Mouse (Mus musculus): Measurements from ENCODE around the gene Wdr13.
"Not testable (repeated sequence)": the region's sequence is repeated elsewhere in the genome, so short reads cannot be mapped to it uniquely, and the experiment has no call there.

Wdr13 gene

DNA sequence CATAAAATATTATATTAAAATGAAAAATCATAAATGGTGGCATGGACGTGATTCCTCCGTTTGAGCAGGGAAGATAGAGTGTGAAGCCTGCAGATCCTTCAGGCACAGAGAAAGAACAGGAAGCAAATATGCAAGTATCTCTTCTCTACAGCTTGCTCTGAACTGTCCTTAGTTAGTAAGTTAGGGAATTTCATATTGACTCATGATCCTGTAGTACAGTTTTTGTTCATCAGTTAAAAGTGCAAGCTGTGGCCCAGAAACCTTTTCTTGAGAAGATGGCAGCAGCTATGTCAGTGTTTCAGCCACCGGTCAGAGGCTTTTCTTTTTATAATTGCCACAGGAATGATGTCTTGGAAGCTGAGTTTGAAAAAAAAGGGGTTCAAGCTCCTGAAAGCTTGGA is 27.7 kb downstream of the Wdr13 start:
- in situ Hi-C loops (cut with MboI, MseI): no loop called here

DNA sequence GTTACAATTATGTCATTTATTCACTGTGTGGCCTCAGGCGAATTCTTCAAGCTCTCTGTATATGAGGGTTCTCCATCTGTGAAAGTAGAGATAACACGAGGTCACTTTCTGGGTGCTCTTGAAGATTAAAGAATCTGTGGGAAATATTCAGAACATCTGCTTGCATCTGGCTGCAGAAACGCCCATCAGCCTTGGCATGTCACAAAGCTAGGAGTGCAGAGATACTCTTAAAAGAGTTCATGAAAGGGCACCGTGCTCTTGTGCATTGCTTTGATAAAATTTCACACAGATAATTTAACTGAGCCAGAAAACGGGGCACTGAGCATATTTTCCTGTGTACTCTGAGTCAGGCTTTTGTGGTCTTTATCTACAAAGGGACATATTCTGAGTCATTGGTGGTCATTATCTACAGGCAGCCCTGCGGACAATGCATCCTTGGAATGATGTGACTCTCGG is 30.5 kb downstream of the Wdr13 start:
- in situ Hi-C loops (cut with MboI, MseI): no loop called here

DNA sequence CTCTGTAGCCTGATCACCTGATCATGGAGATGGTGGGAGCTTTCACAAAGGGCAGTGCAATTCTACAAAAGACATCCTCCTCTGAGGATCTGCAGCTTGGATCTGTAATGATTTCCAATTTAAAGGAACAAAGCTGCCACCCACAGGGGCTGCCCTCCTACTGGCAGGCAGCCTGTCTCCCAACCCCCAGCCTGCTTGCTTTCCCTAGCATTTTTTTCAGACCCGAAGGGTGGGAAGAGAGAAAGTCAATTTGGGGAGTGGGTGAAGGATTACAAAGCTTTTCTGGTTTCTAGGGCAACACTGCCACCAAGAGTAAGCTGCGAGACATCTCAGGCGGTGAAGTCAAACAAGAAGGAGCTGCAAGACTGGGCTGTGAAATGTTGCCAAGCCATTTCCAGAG is 31.7 kb downstream of the Wdr13 start:
- in situ Hi-C loops (cut with MboI, MseI): no loop called here

DNA sequence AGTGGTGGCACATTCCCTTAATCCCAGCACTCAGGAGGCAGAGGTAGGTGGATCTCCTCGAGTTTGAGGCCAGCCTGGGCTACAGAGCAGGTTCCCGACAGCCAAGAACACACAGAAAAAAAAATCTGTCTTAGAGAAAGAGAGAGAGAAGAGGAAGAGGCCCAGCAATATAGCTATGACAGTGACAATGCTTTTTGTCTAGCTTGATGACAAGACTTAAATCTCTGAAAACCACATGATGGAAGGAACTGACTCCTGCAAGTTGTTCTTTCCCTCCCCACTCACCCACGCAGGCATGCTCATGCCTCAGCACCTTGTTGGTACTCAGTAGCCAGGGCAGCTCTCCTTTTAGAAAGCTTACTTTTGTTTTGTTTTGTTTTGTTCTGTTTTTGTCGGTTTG is 33.3 kb downstream of the Wdr13 start:
- in situ Hi-C loops (cut with MboI, MseI): loop anchor here (5.0 kb wide), 1 partner anchor 387 kb away; the partner anchor contains the start of gene Wdr45

DNA sequence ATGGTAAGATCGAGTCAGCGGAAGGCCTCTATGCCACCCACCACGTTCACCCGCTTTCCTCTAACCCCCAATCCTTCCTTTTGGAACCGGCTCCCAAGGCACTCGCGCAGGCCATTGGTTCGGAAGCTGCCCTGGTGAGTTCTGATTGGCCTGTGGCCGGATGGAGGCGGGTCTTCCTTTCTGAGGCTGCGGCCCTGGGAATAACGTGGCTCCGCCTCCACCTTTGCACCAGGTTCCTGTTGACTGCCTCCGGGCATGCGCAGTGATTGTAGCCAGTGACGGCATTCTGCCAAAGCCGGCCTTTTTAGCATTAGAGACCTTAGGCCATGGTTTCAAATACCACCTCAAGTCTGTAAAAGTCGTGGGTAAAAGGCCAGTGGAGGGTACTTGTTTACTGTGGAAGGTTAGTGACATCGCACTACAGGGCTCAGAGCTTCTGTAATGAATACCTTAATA is 35.9 kb downstream of the Wdr13 start:
- in situ Hi-C loops (cut with MboI, MseI): loop anchor here (5.0 kb wide), 1 partner anchor 385 kb away; the partner anchor contains the start of gene Wdr45

DNA sequence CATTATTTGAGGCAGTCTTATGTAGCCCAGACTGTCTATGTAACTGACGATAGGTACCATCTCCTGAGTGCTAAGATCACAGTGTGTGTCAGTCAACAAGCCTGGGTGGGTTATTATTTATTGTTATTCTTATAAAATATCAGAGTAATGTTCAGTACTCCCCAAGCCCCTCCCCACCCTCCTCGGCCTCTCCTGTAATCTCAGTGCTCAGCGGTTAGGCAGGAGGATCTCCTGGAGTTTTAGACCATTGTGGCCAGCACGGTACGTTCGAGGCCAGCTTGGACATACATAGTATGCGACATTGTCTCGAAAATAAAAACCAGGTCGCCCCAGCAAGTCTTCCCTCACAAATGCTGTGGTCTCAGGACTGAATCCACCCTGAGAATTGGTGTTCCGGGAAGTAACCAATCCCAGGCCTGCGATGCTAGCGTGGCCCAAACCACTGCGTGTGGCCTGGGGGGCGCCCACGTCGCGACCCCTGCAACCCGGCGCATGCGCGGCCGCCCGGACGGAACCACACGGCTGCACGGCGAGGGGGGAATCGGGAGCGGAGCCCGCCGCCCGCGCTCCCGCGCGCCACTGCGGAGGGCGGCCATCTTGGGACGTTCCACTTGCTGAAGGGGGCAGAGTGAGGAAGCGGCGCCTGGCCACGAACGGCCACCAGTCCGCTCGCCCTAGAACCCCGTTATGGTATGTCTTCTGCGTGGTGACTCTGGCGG is 36.5 kb downstream of the Wdr13 start:
- in situ Hi-C loops (cut with MboI, MseI): loop anchor here (5.0 kb wide), 1 partner anchor 384 kb away; the partner anchor contains the start of gene Wdr45

DNA sequence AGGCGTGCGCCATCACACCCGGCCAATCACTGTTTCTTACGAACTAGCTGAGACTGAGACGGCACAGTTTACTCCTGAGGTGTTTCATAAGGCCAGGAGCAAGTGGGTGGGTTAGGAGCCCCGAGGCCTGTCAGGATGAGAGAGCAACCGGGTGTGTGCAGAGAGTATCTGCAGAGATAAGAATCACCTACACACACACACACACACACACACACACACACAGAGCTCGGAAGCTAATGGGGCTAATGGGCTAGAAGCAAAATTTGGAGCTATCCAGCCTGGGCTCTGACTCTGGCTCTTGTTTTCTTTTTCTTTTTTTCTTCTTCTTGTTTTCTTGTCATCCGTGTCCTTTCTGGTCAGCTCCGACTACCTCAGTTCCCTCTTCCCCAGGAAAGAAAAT is 37.1 kb downstream of the Wdr13 start:
- in situ Hi-C loops (cut with MboI, MseI): loop anchor here (5.0 kb wide), 1 partner anchor 383 kb away; the partner anchor contains the start of gene Wdr45

DNA sequence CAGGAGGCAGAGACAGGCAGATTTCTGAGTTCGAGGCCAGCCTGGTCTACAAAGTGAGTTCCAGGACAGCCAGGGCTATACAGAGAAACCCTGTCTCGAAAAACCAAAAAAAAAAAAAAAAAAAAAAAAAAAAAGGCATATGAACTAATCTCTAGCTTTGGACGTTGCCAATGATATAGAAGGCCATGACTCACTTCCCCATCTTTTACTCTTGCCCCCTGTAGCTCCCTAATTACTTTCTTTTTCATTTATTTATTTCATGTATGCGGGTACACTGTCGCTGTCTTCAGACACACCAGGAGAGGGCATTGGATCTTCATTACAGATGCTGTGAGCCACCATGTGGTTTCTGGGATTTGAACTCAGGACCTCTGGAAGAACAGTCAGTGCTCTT is 41.7 kb downstream of the Wdr13 start:
- in situ Hi-C loops (cut with MboI, MseI): not testable (repeated sequence)

DNA sequence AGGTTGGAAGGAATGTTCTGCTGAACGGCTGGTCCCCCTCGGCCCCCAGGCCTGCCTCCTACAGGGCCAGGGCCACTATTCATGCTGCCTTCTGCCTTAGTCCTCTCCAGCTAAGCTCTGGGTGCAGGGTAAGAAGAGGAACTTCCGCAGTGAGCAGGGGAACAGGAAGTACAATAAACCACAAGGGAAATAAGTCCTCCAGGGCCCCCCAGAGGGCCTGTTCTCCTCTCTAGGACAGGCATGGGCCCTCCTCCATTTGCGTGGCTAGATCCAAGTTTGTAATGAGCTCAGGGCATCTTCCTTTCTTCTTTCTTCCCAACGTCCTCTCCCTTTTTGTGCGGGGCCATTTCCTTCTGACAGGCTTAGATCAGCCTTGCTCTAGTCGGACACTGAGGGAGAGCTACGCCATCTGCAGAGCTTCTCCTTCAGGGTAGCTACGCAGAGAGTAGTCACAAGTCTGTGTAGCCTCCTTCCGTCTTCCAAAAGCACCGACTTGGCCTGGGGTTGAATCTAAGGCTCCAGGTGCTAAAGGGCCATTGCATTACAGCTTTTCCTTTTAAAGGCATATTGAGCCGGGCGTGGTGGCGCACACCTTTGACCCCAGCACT is 42.2 kb downstream of the Wdr13 start, which contains the start of gene Was:
Was (minus strand) TSS at position 153 of the 608 bp plus-strand sequence.
- in situ Hi-C loops (cut with MboI, MseI): no loop called here

DNA sequence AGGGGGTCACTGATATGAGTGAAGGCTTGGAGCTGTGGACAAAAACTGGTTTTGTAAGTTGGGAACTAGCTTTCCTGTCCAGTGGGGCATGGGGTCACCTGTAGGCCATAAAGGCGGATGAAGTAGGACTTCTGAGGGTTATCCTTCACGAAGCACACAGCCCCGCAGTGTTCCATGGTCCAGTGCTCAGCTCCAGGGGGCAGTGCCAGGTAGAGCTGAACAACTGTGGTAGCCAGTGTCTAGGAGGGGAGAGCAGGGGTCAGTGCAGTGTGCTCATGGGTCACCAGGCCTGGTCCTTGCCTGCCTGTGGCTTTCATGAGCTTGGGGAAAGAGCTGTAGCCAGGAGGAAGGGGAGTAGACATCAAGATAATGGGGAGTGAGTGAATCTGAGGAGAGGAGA is 42.9 kb downstream of the Wdr13 start:
- in situ Hi-C loops (cut with MboI, MseI): no loop called here

DNA sequence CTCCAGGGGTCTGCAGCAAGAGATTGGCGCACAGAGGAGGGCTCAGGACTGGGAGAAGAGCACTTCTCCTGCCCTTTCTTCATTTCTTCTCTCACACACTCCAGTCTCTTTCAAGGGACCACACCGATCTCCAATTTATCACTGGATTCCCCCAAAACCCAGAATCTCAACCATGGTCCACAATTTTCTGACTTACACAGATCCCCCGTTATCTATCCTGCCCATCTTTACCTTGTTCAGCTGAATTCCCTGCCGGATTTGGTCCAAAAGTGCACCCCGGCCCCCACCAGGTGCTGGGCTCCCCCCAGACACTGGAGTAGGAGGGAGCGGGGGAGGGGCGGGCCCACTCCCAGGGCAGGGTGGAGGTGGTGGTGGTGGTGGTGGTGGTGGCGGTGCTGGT is 47.1 kb downstream of the Wdr13 start:
- in situ Hi-C loops (cut with MboI, MseI): no loop called here

DNA sequence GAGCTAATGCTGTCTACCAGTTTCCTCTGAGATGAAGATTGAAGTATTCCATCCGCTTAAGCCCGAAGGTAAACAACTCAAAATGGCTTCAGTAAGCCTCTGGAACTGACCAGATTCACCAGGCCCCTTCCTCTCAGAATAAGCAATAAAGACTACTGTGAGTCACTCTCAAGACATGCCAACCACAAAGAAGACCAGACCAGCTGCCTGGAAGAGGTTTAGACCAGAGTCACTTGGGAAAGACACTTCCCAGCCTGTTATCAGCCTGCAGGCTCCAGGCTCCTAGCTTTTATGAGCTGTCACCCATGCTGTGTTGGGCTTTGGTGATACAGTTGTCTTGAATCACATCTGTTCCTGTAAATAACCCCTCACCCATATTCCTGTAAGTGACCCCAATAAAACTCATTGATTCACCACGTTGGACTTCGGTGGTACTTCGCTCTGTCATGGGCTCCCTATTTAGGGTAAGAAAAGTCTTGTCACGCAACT is 47.9 kb downstream of the Wdr13 start:
- in situ Hi-C loops (cut with MboI, MseI): no loop called here

DNA sequence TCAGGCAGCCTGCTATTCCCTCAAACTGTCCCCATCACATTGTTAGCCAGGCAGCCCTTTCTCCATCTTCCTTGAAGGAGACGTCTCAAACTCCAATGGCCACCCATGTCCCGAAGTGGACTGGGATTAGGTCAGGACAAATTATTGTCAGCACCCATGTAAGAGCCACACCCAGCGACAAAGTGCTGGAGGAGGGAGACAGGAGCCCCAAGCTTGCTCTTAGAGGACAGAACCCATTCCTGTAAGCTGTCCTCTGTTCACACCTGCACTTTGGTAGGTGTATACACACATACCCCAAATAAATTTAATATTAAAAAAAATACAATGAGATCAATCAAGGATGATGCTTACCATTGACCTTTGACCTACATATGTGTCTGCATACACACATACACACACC is 57.6 kb downstream of the Wdr13 start:
- in situ Hi-C loops (cut with MboI, MseI): no loop called here

DNA sequence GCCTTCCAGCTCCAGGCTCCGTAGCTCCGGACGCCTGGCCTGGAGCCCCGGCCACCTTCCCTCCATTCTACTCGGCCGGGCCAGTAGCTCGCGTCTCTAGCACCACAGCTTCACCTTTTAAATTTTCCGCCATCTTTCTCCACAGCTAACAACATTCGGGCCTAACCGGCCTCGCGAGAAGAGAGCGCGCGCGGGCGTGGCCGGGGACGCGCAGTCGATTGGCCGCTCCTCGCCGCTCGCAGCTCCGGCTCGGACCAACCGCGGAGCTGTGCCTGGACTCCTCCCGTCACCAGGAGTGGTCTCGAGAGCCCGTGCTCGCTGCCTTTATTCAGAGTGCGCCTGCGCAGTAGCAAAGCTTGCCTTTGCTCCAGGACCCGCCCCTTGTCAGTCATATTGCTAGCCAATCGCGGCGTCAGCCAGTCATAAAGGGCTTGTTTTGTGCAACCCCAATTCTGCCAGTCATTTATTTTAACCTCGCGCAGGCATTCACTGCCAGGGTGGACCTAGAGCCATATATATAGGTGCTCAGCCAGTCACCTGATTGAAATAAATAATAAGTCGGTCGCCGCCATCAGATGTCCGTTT is 58.2 kb downstream of the Wdr13 start, which contains the start of gene Suv39h1:
Suv39h1 (minus strand) TSS at position 331 of the 585 bp plus-strand sequence.
- in situ Hi-C loops (cut with MboI, MseI): no loop called here

DNA sequence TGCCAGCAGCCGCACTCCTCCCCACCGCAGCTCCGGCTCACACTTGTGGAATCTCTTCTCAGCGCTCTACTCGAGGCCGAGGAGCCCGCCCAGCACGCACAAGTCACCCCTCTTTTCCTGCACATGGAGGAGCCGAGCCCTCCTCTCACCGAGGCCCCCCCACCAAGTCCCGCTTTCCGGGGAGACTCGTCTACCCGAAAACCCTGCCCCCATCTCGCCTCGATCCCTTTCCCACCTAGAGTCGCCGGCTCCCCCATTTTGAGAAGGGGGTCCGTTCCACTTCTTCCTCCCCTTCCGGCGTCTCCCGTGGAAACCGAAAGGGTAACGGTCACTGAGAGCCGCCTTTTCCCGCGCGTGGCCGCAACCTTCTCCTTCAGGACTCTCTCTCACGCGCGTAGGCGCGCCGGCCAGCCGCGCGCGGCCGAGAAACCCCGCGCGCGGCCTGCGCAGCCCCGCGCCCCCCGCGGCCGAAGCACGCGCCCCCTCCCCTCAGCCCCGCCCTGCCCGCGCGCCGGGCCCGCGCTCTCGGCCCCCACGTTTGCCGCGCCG is 58.7 kb downstream of the Wdr13 start:
- in situ Hi-C loops (cut with MboI, MseI): no loop called here

Data from regulatory T cell (primary cell).